Mouse (Mus musculus): ENCODE results near the gene Hao1.

Hao1 gene

GRCm38 (mm10) chr2:134554221-134554727 is at the start of gene Hao1:
Hao1 (minus strand) TSS chr2:134554368.
- DNase-seq (ENCODE audit: low spot score in 2 of 2): no peak

GRCm38 (mm10) chr2:134591081-134591694 is 37.0 kb upstream of the Hao1 start:
- DNase-seq (ENCODE audit: low spot score in 2 of 2): no peak

GRCm38 (mm10) chr2:134585243-134585642 is 31.1 kb upstream of the Hao1 start:
- no peak for DNase-seq (ENCODE audit: low spot score in 2 of 2)

- no peak for DNase-seq (ENCODE audit: low spot score in 2 of 2)
These were observed 5.3 kb upstream of the Hao1 start for GRCm38 (mm10) chr2:134559422-134559821.

GRCm38 (mm10) chr2:134552358-134552757 is 1.8 kb downstream of the Hao1 start:
- no peak for DNase-seq (ENCODE audit: low spot score in 2 of 2)

- peak in 1 of 2 experiments; percentile 18 for DNase-seq (ENCODE audit: low spot score in 2 of 2)
These were observed 4.4 kb downstream of the Hao1 start for GRCm38 (mm10) chr2:134549770-134550169.

GRCm38 (mm10) chr2:134545116-134545515 is 9.1 kb downstream of the Hao1 start:
- DNase-seq (ENCODE audit: low spot score in 2 of 2): no peak

- DNase-seq (ENCODE audit: low spot score in 2 of 2): no peak
These were observed 9.7 kb downstream of the Hao1 start for GRCm38 (mm10) chr2:134544321-134545065.

- no peak for DNase-seq (ENCODE audit: low spot score in 2 of 2)
These were observed 10.7 kb downstream of the Hao1 start for GRCm38 (mm10) chr2:134543501-134543900.

GRCm38 (mm10) chr2:134541019-134541418 is 13.1 kb downstream of the Hao1 start:
- DNase-seq (ENCODE audit: low spot score in 2 of 2): no peak

GRCm38 (mm10) chr2:134538451-134538850 is 15.7 kb downstream of the Hao1 start:
- DNase-seq (ENCODE audit: low spot score in 2 of 2): no peak

- DNase-seq (ENCODE audit: low spot score in 2 of 2): no peak
These were observed 25.9 kb downstream of the Hao1 start for GRCm38 (mm10) chr2:134528122-134528810.

- no peak for DNase-seq (ENCODE audit: low spot score in 2 of 2)
These were observed 26.6 kb downstream of the Hao1 start for GRCm38 (mm10) chr2:134527419-134528114.

GRCm38 (mm10) chr2:134518042-134518441 is 36.1 kb downstream of the Hao1 start:
- no peak for DNase-seq (ENCODE audit: low spot score in 2 of 2)

- no peak for DNase-seq (ENCODE audit: low spot score in 2 of 2)
These were observed 54.4 kb downstream of the Hao1 start for GRCm38 (mm10) chr2:134499777-134500176.

GRCm38 (mm10) chr2:134498450-134498849 is 55.7 kb downstream of the Hao1 start:
- DNase-seq (ENCODE audit: low spot score in 2 of 2): no peak

- DNase-seq (ENCODE audit: low spot score in 2 of 2): no peak
These were observed 65.5 kb downstream of the Hao1 start for GRCm38 (mm10) chr2:134488671-134489070.

- no peak for DNase-seq (ENCODE audit: low spot score in 2 of 2)
These were observed 67.9 kb downstream of the Hao1 start for GRCm38 (mm10) chr2:134486055-134486834.

- no peak for DNase-seq (ENCODE audit: low spot score in 2 of 2)
These were observed 71.5 kb downstream of the Hao1 start for GRCm38 (mm10) chr2:134482683-134483082.

- DNase-seq (ENCODE audit: low spot score in 2 of 2): no peak
These were observed 72.4 kb downstream of the Hao1 start for GRCm38 (mm10) chr2:134481759-134482158.

GRCm38 (mm10) chr2:134481174-134481573 is 73.0 kb downstream of the Hao1 start:
- DNase-seq (ENCODE audit: low spot score in 2 of 2): no peak

Data from natural killer cell, adult 2 months (primary cell).